In the genomic region with DNA sequence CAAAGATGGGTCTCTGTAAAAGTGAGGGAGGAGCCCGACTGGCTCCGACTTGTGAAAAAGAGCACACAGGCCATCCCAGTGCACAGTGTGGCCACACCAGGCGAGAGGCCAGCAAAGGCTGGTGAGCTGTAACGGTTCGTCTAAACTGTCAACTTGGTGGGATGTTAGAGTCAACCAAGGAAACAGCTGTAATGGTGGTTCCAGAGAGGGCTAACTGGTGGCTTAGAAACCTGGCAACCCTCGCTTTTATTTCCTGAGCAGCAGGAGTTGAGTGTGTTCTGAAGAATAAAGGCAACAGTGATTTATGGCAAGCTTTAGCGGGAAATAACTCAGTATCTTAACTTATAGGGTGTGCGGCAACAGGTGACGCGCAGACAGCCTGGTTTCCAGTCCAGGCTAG, we compare ENCODE assay signal across 28 mouse cellular contexts.
"Had no signal": no experiment of that assay in that cellular context is flagged by ENCODE, and none has a peak within 500 bp of the region (broad histone marks: within the 10 kb centered on the region; RNA-seq: fewer than 3 reads in every experiment).

No protein-coding gene starts in this region.

- H3K27ac ChIP-seq: embryonic facial prominence, embryonic 10.5 days; embryonic facial prominence, embryonic 12.5 days; embryonic facial prominence, embryonic 13.5 days; embryonic facial prominence, embryonic 15.5 days; forebrain, embryonic 10.5 days; forebrain, embryonic 12.5 days; forebrain, embryonic 13.5 days; forebrain, embryonic 15.5 days; gastrocnemius, adult 2 months had no signal

- H3K9ac ChIP-seq: embryonic facial prominence, embryonic 12.5 days; embryonic facial prominence, embryonic 13.5 days; embryonic facial prominence, embryonic 15.5 days; forebrain, embryonic 12.5 days; forebrain, embryonic 13.5 days; forebrain, embryonic 15.5 days; forebrain, postnatal 0 days had no signal

- ATAC-seq: forebrain, embryonic 13.5 days; forebrain, embryonic 14.5 days; forebrain, embryonic 15.5 days; forebrain, embryonic 16.5 days; forebrain, postnatal 0 days had no signal

- H3K4me3 ChIP-seq: embryonic facial prominence, embryonic 10.5 days; embryonic facial prominence, embryonic 12.5 days; embryonic facial prominence, embryonic 13.5 days; embryonic facial prominence, embryonic 15.5 days; erythroblast, embryonic 14.5 days; forebrain, embryonic 10.5 days; forebrain, embryonic 12.5 days; forebrain, embryonic 13.5 days; forebrain, embryonic 15.5 days; gastrocnemius, adult 2 months had no signal

- H3K9me3 ChIP-seq: embryonic facial prominence, embryonic 10.5 days; embryonic facial prominence, embryonic 12.5 days; embryonic facial prominence, embryonic 13.5 days; embryonic facial prominence, embryonic 15.5 days; forebrain, embryonic 10.5 days; forebrain, embryonic 12.5 days; forebrain, embryonic 13.5 days; forebrain, embryonic 15.5 days had no signal

- H3K4me2 ChIP-seq: embryonic facial prominence, embryonic 12.5 days; embryonic facial prominence, embryonic 13.5 days; embryonic facial prominence, embryonic 15.5 days; forebrain, embryonic 12.5 days; forebrain, embryonic 13.5 days; forebrain, embryonic 15.5 days had no signal

- H3K4me1 ChIP-seq: embryonic facial prominence, embryonic 10.5 days; embryonic facial prominence, embryonic 12.5 days; embryonic facial prominence, embryonic 13.5 days; forebrain, embryonic 12.5 days had no signal

- DNase-seq: cerebellum, adult 2 months; cerebellum, adult 8-10 months; cerebellum, adult 9-10 months; cerebellum, adult 9-11 months; cerebellum, postnatal 10 days; cerebellum, postnatal 14 days; cerebellum, postnatal 25 days; cerebellum, postnatal 36 days; embryo, embryonic 11 days; forebrain, postnatal 0 days; gastrocnemius, adult 2 months; gastrocnemius, postnatal 10 days; gastrocnemius, postnatal 14 days; gastrocnemius, postnatal 25 days; gastrocnemius, postnatal 36 days; heart, adult 11 months; heart, adult 18-20 months had no signal

- H3K27me3 ChIP-seq: embryonic facial prominence, embryonic 12.5 days; embryonic facial prominence, embryonic 13.5 days; embryonic facial prominence, embryonic 15.5 days; forebrain, embryonic 12.5 days; forebrain, embryonic 13.5 days; forebrain, embryonic 15.5 days had no signal
